Mouse (Mus musculus) neural tube, postnatal 0 days (tissue): Measurements from ENCODE around the gene Vmn2r51. TPM values are rescaled to one million over a fixed set of nuclear protein-coding genes. Genes with fewer than 3 reads are reported as not detected.

Experiments used
- polyA plus RNA-seq: library from polyadenylated mRNA; unstranded; fragments of >200 nt; fragmentation: Nextera tagmentation; extraction: Ambion mirVana; gene quantifications from 2 replicates; pipeline ENCODE4 v1.2.1, GENCODE M21; 2015

The Vmn2r51 gene
- polyA plus RNA-seq, result not detected in 2 replicates

DNA sequence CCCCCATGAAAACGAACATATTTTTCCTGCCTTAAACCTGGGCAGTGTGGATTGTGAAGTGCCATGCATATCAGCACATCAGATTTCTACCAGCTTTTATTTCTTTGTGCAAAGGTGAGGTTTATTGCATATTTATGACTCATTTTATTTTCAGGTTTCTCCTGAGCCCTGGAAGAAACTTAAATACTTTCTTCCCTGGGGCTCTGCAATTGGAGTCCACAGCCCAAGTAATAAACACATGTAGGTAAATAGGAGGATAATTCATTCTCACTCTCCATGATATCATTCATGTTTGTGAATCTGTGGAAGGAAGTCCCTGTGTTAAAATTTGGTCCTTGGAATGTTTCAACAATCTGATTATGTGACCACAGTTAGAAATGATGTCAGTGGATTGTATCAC is at the start of gene Vmn2r51:
Gene Vmn2r51 (minus strand): TSS at position 101 of the 400 bp plus-strand sequence.

DNA sequence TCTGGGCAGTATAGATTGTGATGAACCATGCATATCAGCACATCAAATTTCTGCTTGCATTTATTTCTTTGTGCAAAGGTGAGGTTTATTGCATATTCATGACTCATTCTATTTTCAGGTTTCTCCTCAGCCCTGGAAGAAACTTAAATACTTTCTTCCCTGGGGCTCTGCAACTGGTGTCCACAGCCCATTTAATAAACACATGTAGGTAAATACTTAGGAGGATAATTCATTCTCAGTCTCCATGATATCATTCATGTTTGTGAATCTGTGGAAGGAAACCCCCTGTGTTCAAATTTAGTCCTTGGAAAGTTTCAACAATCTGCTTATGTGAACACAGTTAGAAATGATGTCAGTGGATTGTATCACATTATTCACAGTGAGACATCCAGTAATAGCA is 52.3 kb downstream of the Vmn2r51 start, which contains the start of gene Vmn2r50:
Gene Vmn2r50 (minus strand): TSS at position 101 of the 400 bp plus-strand sequence.

Other genes with a start within 250 kb of the Vmn2r51 start
- not detected in 2 replicates for gene Vmn2r48, start 152.2 kb downstream of the Vmn2r51 start, polyA plus RNA-seq
- gene Vmn2r49, start 113.5 kb downstream of the Vmn2r51 start, polyA plus RNA-seq, result not detected in 2 replicates
- not detected in 2 replicates for gene Vmn2r50, start 52.4 kb downstream of the Vmn2r51 start, polyA plus RNA-seq
- not detected in 2 replicates for gene Vmn2r52, start 70.8 kb upstream of the Vmn2r51 start, polyA plus RNA-seq
- gene Vmn1r66, start 172.3 kb upstream of the Vmn2r51 start, polyA plus RNA-seq, result not detected in 2 replicates